Mouse (Mus musculus): Measurements from ENCODE around the gene Irf2bp2. TPM values are rescaled to one million over a fixed set of nuclear protein-coding genes. Genes with fewer than 3 reads are reported as not detected.

Gene Irf2bp2
- polyA plus RNA-seq, 1 experiment from 2014 or later, result 3.3 TPM

DNA sequence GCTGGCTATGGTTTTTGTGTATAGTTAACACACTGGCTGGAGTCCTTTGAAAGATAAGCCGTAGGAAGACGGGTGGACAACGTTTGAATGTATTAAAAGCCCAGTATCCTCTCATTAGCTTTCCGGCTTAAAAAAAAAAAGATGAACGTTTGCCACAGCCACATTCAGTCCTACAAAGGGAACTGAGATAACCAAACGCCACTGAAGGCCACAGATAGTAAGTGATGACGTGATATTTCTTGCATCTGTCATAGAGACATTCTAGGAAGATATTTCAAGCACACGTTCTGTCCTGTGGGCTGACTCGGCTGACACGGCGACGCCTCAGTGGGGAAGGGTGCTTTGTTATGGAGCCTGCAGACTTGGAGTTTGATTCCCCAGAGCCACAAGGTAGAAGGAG lies 4.4 kb upstream of the Irf2bp2 start:
- no peak for DNase-seq (ENCODE audit: low spot score)
- no peaks in the 10 kb centered on the region for H3K9me3 ChIP-seq
- WGBS, result 75% methylated on average over 12 of the region's 12 CpGs
- no peaks in the 10 kb centered on the region for H3K27me3 ChIP-seq (ENCODE audit: insufficient read depth, poor library complexity, severe bottlenecking)
- no peaks in the 10 kb centered on the region for H3K36me3 ChIP-seq
- no peak overlapping the region for H3K4me3 ChIP-seq
- peaks cover 66% of the 10 kb centered on the region for H3K4me1 ChIP-seq (replicated peaks)
- H3K27ac ChIP-seq, result 0 out of 2 replicates have a peak overlapping the region, but pooled peaks have one; percentile 1

DNA sequence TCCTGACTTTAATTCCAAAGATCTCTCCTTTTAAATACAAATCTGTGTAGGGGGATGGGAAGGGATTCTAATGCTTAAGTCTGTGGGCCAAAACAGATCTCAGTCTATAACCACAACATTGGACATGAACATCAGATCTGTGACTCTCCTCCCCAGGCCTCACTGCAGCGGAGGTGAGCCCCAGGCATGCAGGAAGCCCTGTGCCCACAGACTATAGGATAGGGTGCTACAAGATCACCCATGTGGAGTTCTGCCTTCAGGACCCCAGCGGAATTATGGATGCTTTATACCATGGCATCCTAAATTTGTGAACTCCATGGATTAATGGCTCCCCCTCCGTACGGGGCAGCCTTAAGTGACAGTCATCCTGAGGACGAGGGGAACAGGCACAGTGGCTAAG lies 2.9 kb upstream of the Irf2bp2 start:
- Histone ChIP-seq H3K36me3 (peaks cover 4% of the 10 kb centered on the region; the same call in 1 of the 2 replicates), H3K27ac (peak overlapping the region; percentile 99), H3K4me3 (no peak overlapping the region), H3K4me1 (replicated peaks) (peaks cover 62% of the 10 kb centered on the region), H3K9me3 (no peaks in the 10 kb centered on the region), H3K27me3 (ENCODE audit: insufficient read depth, poor library complexity, severe bottlenecking) (no peaks in the 10 kb centered on the region)
- DNase-seq (ENCODE audit: low spot score), result no peak
- WGBS, result 85% methylated on average over 5 of the region's 5 CpGs

DNA sequence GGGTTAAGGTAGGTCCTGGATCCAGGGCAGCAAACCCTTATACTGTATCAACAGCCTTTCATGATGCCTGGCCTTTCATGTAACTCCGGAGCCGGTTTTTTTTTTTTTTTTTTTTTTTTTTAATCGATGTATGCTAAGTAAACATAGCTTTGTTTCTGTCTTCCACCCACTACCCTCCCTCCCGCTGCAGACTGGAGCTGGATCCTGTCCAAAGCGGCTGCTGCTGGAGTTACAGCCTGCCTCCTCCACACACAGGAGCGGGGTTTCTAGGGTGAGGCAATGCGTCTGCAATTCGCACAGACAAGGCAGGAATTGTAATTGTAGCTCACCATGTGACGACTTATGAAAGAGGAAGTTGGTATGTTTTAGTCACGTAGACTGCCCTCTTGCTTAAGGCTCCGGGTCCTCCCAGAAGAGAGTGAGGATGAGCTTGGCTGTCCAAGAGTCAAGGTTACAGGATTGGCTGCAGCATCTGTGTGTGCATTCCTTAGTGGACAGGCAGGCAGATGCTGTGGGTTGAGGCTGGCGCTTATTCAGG lies 2.4 kb upstream of the Irf2bp2 start:
- peak overlapping the region; percentile 99; the same call in 1 of the 2 replicates for H3K4me3 ChIP-seq

DNA sequence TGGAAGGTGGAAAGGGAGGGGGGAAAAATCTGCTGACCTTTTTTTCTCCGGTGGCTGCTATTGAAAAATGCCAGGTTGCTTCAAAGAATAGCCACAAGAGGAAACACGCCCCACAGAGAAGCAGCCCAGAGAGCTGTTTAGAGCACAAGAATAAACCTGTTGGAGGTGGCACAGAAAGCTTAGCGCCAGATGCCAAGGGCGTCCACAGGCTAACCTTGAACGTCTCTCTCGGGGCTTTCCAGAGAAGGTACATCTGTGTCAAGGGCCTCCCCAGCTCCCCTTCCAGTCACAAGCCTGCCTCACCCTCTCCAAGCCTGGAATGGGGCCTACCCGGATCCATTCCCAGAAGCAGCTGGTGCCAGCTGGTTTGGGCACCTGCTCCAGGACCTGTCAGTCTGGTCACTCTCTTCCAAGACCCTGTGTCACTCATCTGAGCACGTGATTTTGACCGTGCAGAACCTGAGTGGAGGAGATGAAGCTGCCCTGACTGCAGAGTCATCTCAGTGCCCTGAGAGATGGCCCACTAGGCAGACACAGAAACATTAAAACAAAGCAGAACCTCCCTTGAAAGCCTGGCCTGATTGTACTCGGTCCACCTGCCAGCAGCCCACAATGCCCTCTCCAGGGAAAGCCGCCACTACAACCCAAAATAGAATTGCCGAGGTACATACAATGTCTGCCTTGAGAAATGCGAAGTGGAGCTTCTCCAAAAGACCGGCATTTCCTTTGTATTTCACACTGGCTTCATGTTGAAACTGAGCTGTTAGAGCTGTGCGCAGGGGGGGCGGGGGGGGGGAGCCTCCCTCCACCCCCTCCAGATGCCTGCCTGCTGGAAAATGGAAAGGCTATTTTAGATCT lies 1.6 kb upstream of the Irf2bp2 start:
- DNase-seq (ENCODE audit: low spot score), result peak; percentile 40
- 28% methylated on average over 16 of the region's 16 CpGs for WGBS
- peaks cover 12% of the 10 kb centered on the region for H3K36me3 ChIP-seq
- H3K4me1 ChIP-seq (replicated peaks), result peaks cover 61% of the 10 kb centered on the region
- peak overlapping the region; percentile 99 for H3K27ac ChIP-seq
- no peaks in the 10 kb centered on the region for H3K27me3 ChIP-seq (ENCODE audit: insufficient read depth, poor library complexity, severe bottlenecking)
- peak overlapping the region; percentile 99 for H3K4me3 ChIP-seq
- no peaks in the 10 kb centered on the region for H3K9me3 ChIP-seq

More for the DNA sequence above, 2.4 kb upstream of the Irf2bp2 start:
- Histone ChIP-seq H3K9me3 (no peaks in the 10 kb centered on the region), H3K4me1 (replicated peaks) (peaks cover 62% of the 10 kb centered on the region), H3K36me3 (peaks cover 9% of the 10 kb centered on the region), H3K27ac (peak overlapping the region; percentile 99), H3K27me3 (ENCODE audit: insufficient read depth, poor library complexity, severe bottlenecking) (no peaks in the 10 kb centered on the region)
- peak; percentile 71 for DNase-seq (ENCODE audit: low spot score)
- 30% methylated on average over 12 of the region's 12 CpGs for WGBS

DNA sequence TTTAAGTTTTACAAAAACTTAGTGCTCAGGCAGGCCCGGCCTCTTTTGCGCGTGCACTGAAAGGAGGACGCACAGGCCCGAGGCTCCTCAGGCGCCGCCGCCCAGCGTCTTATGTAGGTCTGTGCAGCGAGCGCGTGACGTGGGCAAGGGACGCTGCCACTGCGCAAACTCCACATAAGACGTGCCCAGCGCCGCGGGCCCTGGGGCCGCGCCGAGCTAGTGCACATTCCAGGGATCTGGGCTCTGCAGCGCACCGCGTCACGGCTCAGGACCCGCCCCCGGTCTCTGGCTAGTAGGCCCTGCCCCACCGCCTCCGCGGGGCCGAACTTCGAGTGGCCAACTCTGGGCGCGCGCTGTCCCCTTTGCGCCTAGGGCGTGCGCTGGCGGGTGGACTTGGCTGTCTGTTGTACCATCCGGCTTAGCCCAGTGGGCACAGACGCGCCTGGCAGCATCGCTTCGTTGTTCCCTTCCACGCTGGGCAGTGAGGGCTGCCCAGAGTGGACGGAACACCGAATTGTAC lies 755 bp upstream of the Irf2bp2 start:
- H3K27me3 ChIP-seq (ENCODE audit: insufficient read depth, poor library complexity, severe bottlenecking), result no peaks in the 10 kb centered on the region
- H3K4me1 ChIP-seq (replicated peaks), result peaks cover 70% of the 10 kb centered on the region
- H3K27ac ChIP-seq, result peak overlapping the region; percentile 99
- H3K36me3 ChIP-seq, result peaks cover 19% of the 10 kb centered on the region
- under 1% methylated on average over 48 of the region's 48 CpGs for WGBS
- DNase-seq (ENCODE audit: low spot score), result peak; percentile 97
- no peaks in the 10 kb centered on the region for H3K9me3 ChIP-seq
- peak overlapping the region; percentile 99 for H3K4me3 ChIP-seq

DNA sequence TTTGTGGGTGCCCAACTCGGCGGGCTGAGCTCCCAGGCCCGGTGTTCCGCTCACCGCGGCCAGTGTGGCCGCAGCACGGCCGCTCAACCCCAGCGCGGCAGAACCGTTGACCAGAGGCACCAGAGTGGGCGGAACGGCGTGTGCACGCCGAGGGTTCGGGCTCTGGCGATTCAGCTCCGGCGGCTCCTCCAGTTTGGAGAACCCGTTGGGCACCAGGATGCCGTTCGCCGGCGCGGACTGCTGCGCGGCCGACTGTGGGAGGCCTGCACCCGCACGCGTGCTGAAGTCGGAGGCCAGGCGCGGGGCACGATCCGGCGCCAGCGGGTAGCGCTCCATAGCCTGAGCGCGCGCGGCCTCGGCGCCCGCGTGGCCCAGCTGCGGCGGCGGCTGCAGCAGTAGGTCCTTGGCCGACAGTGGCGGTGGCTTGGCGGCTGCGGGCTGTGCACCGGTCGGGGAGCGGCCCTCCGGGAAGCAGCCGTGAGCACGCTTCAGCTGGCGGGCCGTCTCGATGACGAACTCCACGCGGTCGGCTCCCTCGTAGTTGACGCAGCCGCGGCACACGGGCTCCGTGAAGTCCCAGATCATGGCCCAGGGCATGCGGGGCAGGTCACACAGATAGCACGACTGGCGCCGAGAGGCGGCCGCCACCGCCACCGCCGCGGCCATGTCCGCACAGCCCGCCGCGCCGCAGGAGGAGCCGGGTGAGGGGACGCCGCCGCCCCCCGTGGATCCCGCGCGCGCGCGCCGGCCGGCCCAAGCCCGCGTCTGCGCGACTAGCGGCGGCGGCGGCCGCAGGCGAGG lies 815 bp downstream of the Irf2bp2 start:
- peak overlapping the region; percentile 99 for H3K27ac ChIP-seq
- H3K36me3 ChIP-seq, result peaks cover 23% of the 10 kb centered on the region
- H3K4me3 ChIP-seq, result peak overlapping the region; percentile 99
- peak; percentile 74 for DNase-seq (ENCODE audit: low spot score)
- no peaks in the 10 kb centered on the region for H3K27me3 ChIP-seq (ENCODE audit: insufficient read depth, poor library complexity, severe bottlenecking)
- H3K9me3 ChIP-seq, result no peaks in the 10 kb centered on the region
- 2% methylated on average over 113 of the region's 113 CpGs for WGBS
- H3K4me1 ChIP-seq (replicated peaks), result peaks cover 84% of the 10 kb centered on the region

DNA sequence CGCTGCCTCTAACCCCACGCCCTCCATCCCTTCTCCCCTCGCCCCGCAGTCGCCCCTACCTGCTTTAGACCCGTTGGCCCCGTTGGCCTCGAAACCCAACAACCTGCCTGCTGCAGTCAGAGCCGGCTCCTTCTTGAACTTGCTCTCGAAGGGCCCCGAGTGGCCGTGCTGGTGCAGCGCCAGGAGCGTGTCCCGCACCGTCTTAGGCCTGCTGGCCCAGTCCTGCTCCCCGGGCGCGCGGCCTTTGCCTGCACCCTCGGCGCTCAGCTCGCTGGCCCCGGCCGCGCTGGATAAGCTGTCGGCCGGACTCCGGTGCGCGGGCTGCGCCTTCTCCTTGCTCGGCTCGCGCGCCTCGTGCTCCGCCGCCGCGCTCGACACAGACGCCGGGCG lies 1.4 kb downstream of the Irf2bp2 start:
- H3K4me1 ChIP-seq (replicated peaks), result peaks cover 84% of the 10 kb centered on the region
- H3K4me3 ChIP-seq, result peak overlapping the region; percentile 99
- H3K9me3 ChIP-seq, result no peaks in the 10 kb centered on the region
- H3K27me3 ChIP-seq (ENCODE audit: insufficient read depth, poor library complexity, severe bottlenecking), result no peaks in the 10 kb centered on the region
- peak; percentile 54 for DNase-seq (ENCODE audit: low spot score)
- H3K27ac ChIP-seq, result peak overlapping the region; percentile 99
- under 1% methylated on average over 45 of the region's 45 CpGs for WGBS
- H3K36me3 ChIP-seq, result peaks cover 28% of the 10 kb centered on the region

DNA sequence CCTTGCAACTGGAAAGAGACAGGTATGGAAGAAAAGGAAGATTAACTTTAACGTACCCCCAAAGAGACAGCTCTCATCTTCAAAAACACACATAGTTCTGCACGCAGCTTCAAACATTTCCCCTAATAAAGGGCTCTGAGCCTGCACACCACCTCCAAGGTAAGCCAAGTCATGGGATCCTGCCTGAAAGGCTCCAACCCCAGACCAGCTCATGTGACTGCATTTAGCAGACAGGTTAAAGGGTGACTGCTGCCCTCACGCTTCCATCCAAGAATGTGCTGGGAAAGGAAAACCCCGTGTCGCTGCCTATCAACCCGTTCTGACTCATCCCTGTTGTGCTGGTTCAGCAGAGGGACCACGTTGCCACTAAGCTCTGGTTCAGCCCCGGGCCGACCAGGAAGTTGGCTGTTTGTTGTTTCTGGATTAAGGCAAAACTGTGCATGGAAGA lies 1.9 kb downstream of the Irf2bp2 start:
- peak overlapping the region; percentile 99 for H3K27ac ChIP-seq
- DNase-seq (ENCODE audit: low spot score), result peak; percentile 52
- no peaks in the 10 kb centered on the region for H3K27me3 ChIP-seq (ENCODE audit: insufficient read depth, poor library complexity, severe bottlenecking)
- peaks cover 32% of the 10 kb centered on the region for H3K36me3 ChIP-seq
- no peaks in the 10 kb centered on the region for H3K9me3 ChIP-seq
- H3K4me3 ChIP-seq, result peak overlapping the region; percentile 99
- WGBS, result under 1% methylated on average over 9 of the region's 9 CpGs
- H3K4me1 ChIP-seq (replicated peaks), result peaks cover 84% of the 10 kb centered on the region

DNA sequence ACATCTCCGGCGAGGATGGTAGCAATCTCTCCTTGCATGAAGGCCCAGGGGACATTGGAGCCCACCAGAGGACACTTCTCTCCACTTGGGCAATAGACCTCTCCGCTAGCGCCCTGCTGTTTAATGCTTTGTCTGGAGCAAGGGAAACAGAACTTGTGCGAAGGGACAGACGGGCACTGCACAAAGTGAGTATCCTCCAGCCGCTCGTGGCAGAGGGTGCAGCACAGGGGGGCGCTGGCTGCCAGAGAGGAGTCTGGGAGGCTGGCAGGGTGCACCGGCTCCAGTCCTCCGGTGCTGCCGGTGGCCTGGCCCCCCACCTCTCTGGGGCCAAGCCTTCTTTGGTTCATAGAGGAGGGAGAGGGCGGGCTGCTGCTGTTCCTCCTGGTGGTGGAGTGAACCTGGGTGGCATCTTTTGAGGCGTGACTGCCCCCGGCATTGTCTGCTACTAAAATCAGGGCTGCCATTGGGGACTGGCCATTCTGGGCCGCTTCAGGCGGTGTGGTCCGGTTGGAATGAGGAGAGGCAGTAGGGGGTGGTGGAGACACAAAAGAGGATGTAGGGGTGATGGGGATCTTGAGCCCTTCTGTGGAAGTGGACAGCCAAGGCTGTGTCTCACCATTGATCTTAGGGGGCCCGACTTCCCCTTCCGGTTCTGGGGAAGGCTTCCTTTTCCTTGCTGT lies 2.5 kb downstream of the Irf2bp2 start:
- peak overlapping the region; percentile 99 for H3K27ac ChIP-seq
- H3K27me3 ChIP-seq (ENCODE audit: insufficient read depth, poor library complexity, severe bottlenecking), result no peaks in the 10 kb centered on the region
- 4% methylated on average over 20 of the region's 20 CpGs for WGBS
- peak; percentile 45 for DNase-seq (ENCODE audit: low spot score)
- H3K36me3 ChIP-seq, result peaks cover 36% of the 10 kb centered on the region
- H3K4me3 ChIP-seq, result peak overlapping the region; percentile 99
- H3K4me1 ChIP-seq (replicated peaks), result peaks cover 83% of the 10 kb centered on the region
- H3K9me3 ChIP-seq, result no peaks in the 10 kb centered on the region

DNA sequence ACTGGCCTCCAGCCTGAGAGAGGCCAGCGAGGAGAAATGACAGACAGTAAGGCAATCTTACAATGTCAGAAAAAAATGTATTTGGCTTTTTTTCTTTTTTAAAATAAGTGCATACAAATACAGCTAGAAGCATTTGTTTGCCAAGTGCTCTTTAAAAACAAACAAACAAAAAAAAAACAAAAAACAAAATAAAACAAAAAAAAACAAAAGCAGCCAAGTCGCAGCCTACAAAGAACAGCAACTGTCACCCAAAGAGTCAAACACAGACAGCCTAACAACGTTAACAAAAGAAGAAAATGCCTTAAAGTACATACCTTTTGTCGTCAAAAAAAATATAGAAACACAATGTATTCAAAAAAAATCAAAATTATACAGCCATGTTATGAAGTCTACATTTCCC lies 3.2 kb downstream of the Irf2bp2 start:
- Histone ChIP-seq H3K27ac (peak overlapping the region; percentile 59), H3K9me3 (no peaks in the 10 kb centered on the region), H3K4me1 (replicated peaks) (peaks cover 80% of the 10 kb centered on the region), H3K4me3 (peak overlapping the region; percentile 99), H3K36me3 (peaks cover 36% of the 10 kb centered on the region), H3K27me3 (ENCODE audit: insufficient read depth, poor library complexity, severe bottlenecking) (no peaks in the 10 kb centered on the region)
- no peak for DNase-seq (ENCODE audit: low spot score)
- WGBS, result 43% methylated on average over 4 of the region's 4 CpGs

DNA sequence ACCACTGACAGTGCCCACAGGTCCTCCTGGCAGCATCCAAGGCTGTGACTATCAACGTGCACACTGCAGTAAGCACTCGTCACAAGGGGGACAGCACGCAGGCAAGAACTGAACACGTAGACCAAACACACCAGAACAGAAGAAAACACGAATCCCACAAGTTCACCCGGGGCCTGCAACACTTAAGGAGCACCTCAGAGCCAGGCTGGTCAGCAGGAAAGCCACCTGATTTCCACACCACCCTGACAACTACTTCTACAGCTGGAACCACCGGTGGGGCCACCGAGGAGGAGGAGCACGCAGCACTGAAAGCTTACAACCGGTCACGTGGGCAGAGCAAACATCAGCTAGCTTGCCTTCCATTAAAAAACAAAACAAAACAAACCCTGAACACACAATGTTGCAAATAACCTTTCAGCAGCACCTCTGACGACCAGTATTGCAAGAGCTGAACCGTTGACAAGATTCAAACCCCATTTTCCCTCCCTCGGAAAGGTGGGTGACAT lies 3.7 kb downstream of the Irf2bp2 start:
- peaks cover 36% of the 10 kb centered on the region for H3K36me3 ChIP-seq
- WGBS, result 29% methylated on average over 14 of the region's 14 CpGs
- H3K4me3 ChIP-seq, result peak overlapping the region; percentile 99
- DNase-seq (ENCODE audit: low spot score), result no peak
- no peaks in the 10 kb centered on the region for H3K9me3 ChIP-seq
- peak overlapping the region; percentile 59 for H3K27ac ChIP-seq
- peaks cover 80% of the 10 kb centered on the region for H3K4me1 ChIP-seq (replicated peaks)
- no peaks in the 10 kb centered on the region for H3K27me3 ChIP-seq (ENCODE audit: insufficient read depth, poor library complexity, severe bottlenecking)

DNA sequence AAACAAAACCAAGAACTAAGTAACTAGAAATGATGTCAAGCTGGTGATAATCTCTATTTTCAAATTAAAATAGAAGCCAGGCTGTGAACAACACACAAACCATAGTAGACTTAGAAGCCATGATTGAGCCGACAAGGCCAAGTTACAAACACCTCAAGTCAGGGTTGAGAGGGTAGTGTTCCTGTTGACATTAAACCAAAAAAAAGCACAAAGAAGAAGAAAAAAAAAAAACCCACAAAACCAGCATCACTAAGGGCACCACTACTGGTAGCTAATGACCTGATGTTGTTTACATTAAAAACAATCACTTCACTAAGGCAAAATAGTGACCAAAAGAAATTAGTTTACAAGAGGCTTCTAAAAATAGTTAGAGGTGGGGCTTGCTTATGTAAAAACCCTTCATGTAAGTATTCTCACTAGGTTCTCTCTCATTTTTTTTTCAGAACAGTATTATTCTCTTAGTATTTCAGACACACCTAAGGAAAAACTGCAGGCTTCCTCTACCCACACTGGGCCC lies 4.2 kb downstream of the Irf2bp2 start:
- no peaks in the 10 kb centered on the region for H3K27me3 ChIP-seq (ENCODE audit: insufficient read depth, poor library complexity, severe bottlenecking)
- WGBS, result 57% methylated on average over 1 of the region's 1 CpGs
- DNase-seq (ENCODE audit: low spot score), result no peak
- peak overlapping the region; percentile 99 for H3K4me3 ChIP-seq
- H3K36me3 ChIP-seq, result peaks cover 36% of the 10 kb centered on the region
- peak overlapping the region; percentile 59; the same call in 1 of the 2 replicates for H3K27ac ChIP-seq
- peaks cover 80% of the 10 kb centered on the region for H3K4me1 ChIP-seq (replicated peaks)
- H3K9me3 ChIP-seq, result no peaks in the 10 kb centered on the region

Data from hindbrain, embryonic 10.5 days (tissue).